Mouse (Mus musculus) mouse trophoblast stem cell (cell line): Measurements from ENCODE around the gene Gja1.
"Not testable (repeated sequence)": the region's sequence is repeated elsewhere in the genome, so short reads cannot be mapped to it uniquely, and the experiment has no call there.

ENCODE experiments used
- in situ Hi-C, 2 experiments: fragments of 300-500 bp; cut with MseI, MboI; formaldehyde crosslinking; loops; 2 replicates in 1 of 2; 3 replicates in 1 of 2; pipeline ENCODE4 v1.15.1; 2025

Gja1 gene

GRCm38 (mm10) chr10:56377097-56377965 lies at the start of gene Gja1:
Gene Gja1 (plus strand): TSS chr10:56377330.
- in situ Hi-C loops: loop anchor here (10.0 to 25.0 kb wide), 2 partner anchors 617 to 810 kb away; no protein-coding TSS in a partner anchor

GRCm38 (mm10) chr10:56338851-56339489 lies 38.2 kb upstream of the Gja1 start:
- in situ Hi-C loops: loop anchor here (25.0 kb wide), 1 partner anchor 227 kb away; the partner anchor contains the start of gene Msl3l2 (in 2 of the 2)

- in situ Hi-C loops: loop anchor here in 1 of 2 experiments (25.0 kb wide), 2 partner anchors 477 to 827 kb away; no protein-coding TSS in a partner anchor
Measured at GRCm38 (mm10) chr10:56360472-56360871, 16.7 kb upstream of the Gja1 start.

DNA sequence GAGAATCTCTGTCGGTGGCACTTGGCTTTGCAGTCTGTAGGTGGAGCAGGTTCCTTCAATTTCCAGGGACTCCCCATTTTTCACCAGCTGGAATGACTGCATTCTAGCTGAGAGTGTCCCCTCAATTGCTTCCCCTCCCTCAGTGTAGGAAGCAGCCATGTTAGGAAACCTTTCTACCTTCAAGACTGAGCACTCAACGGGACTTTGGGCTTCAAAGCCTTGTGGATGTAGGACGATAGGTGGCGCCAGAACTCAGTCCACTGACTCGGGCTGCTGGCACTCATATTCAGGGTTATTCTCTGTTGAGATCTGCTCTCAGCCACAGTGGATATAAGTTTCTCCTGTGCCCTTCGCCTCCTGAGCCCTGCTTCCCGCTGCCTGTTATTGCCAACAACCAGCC lies 8.1 kb upstream of the Gja1 start:
- in situ Hi-C loops: loop anchor here in 1 of 2 experiments (25.0 kb wide), 2 partner anchors 468 to 818 kb away; no protein-coding TSS in a partner anchor

DNA sequence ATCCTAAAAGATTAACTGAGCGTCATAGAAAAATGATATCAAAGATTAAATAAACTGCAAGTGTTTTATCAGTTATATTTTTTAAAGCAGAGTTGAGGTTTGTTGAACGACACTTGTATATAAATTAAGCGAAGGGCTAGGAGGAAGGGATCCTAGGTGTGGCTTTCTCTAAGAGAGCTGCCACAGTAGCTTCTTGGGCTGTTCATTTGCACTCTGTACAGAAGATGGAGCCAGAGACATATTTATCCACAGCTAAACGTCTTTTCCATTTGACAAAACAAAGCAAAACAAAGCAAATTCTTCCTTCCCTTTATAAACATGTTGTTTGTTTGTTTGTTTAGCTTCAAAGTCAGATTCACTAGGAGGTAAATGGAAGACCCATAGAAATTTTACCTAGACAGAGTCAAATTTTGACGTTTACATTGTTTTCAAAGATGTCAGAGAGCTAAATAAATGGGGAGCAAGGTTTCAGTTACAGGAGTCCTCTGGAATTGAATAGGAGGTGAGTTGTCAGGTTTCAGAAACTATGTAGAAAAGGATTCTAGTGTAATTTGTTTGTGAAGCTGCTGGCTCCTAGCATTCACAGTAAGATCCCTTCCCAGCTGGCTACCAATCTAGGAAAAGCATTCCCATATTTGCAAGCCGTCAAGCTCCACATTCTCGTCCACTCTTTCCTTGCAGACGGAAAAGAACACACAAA lies 4.0 kb upstream of the Gja1 start:
- in situ Hi-C loops: loop anchor here (10.0 to 25.0 kb wide), 3 partner anchors 464 to 814 kb away; no protein-coding TSS in a partner anchor

DNA sequence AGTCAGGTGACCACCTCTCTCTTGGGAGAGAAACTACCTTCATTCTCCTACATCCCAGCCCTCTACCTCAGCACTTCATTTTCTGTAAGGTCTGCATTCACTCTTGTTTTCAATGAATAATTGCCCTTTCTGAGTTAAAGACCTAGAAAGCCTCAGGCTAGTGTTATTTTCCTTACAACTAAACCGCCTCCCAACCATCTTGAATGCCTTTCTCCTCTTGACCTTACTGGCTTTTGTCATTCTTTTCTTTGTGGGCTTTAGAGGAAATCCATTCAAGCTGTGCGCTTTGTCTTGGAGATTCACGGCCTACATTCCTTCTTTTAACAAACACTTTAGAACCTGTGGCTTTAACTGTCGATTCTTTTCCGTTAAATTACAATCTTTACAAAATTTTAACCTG lies 3.0 kb upstream of the Gja1 start:
- in situ Hi-C loops: loop anchor here (10.0 to 25.0 kb wide), 3 partner anchors 463 to 813 kb away; no protein-coding TSS in a partner anchor

- in situ Hi-C loops: loop anchor here (10.0 to 25.0 kb wide), 2 partner anchors 619 to 811 kb away; no protein-coding TSS in a partner anchor
Measured at GRCm38 (mm10) chr10:56375906-56376468, 1.1 kb upstream of the Gja1 start.

GRCm38 (mm10) chr10:56377966-56378647 lies 977 bp downstream of the Gja1 start:
- in situ Hi-C loops: loop anchor here (10.0 to 25.0 kb wide), 2 partner anchors 617 to 809 kb away; no protein-coding TSS in a partner anchor

- in situ Hi-C loops: loop anchor here (10.0 to 25.0 kb wide), 2 partner anchors 616 to 809 kb away; no protein-coding TSS in a partner anchor
Measured at GRCm38 (mm10) chr10:56378648-56379254, 1.6 kb downstream of the Gja1 start.

- in situ Hi-C loops: loop anchor here (10.0 to 25.0 kb wide), 2 partner anchors 615 to 808 kb away; no protein-coding TSS in a partner anchor
Measured at GRCm38 (mm10) chr10:56379720-56380119, 2.6 kb downstream of the Gja1 start.

DNA sequence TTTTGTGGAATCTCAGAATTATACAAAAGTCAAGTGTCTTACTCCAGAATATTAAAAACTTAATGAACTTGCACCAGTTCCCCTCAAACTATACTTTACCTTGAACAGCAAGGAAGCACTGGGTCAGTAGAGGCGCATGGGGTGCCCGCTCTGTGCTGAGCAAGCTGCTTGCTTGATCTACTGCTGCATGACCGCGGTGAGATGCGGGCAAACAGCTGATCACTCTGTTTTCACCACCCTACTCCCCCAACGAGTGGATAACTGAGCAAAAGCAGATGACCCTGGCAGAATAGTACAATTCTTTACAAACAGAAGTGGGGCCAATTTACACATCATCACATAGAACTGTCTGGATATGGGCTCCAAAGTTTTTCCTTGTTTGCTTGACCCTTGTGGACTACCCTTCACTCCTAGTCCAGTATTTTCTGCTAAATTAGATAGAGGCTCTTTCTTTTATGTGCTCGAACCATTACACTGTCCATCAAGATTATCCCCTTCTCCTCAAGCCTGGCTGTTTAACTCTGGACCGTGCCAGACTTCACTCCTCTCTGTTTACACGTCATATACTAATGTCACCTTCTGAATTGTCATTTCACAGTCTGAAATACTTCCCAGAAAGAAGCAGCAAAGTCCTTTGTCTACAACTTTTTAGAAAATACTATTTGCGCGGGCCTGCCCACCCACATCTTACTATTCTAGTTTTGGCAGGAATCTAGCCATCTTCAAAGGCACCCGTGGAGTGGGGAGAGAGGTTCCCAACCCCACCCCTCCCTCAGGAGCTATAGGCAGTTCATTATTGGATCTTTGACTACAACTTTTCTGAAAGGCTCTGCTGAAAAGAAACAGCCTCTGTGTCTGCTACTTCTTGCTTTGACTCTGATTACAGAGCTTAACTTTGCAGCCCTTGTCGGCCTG lies 8.3 kb downstream of the Gja1 start:
- in situ Hi-C loops: loop anchor here in 1 of 2 experiments (25.0 kb wide), 1 partner anchor 802 kb away; no protein-coding TSS in a partner anchor

DNA sequence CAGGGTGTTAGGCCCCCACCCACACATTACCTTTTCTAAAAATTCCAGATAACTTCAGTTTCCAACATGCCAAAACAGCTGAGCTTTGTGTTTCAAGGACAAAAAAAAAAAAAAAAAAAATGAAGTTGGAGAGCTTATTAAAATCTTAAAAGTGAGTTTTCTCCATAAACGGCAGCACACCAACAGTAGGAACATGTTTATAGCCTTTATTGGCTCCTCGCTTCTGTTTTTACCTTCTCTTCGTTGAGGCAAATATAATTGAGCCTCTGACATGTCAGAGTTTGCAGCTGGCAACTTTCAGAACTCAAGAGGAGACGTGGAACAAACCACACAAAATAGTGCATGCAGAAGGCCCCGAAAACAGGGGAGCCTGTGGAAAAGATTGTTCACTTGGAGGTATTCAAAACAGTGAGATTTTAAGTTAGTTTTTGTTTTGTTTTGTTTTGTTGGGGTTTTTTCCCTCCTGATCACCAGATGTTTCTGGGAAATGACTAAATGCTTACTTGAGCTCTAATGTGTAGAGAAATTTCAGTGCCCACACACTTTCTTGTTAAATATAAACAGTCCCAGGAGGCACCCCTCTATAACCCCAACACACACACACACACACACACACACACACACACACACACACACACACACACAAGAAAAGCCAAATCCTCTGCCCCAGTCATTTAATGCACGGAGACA lies 16.1 kb downstream of the Gja1 start:
- in situ Hi-C loops: loop anchor here in 1 of 2 experiments (25.0 kb wide), 1 partner anchor 794 kb away; no protein-coding TSS in a partner anchor

GRCm38 (mm10) chr10:56393815-56394417 lies 16.8 kb downstream of the Gja1 start:
- in situ Hi-C loops: loop anchor here in 1 of 2 experiments (25.0 kb wide), 1 partner anchor 793 kb away; no protein-coding TSS in a partner anchor

GRCm38 (mm10) chr10:56397875-56398274 lies 20.7 kb downstream of the Gja1 start:
- in situ Hi-C loops: loop anchor here in 1 of 2 experiments (25.0 kb wide), 1 partner anchor 789 kb away; no protein-coding TSS in a partner anchor

GRCm38 (mm10) chr10:56398310-56398709 lies 21.2 kb downstream of the Gja1 start:
- in situ Hi-C loops: loop anchor here in 1 of 2 experiments (25.0 kb wide), 1 partner anchor 789 kb away; no protein-coding TSS in a partner anchor

- in situ Hi-C loops: not testable (repeated sequence)
Measured at GRCm38 (mm10) chr10:56401396-56401795, 24.3 kb downstream of the Gja1 start.

GRCm38 (mm10) chr10:56405934-56406333 lies 28.8 kb downstream of the Gja1 start:
- in situ Hi-C loops: no loop called here
